Mouse (Mus musculus): Measurements from ENCODE around the gene Tecpr1.

DNA sequence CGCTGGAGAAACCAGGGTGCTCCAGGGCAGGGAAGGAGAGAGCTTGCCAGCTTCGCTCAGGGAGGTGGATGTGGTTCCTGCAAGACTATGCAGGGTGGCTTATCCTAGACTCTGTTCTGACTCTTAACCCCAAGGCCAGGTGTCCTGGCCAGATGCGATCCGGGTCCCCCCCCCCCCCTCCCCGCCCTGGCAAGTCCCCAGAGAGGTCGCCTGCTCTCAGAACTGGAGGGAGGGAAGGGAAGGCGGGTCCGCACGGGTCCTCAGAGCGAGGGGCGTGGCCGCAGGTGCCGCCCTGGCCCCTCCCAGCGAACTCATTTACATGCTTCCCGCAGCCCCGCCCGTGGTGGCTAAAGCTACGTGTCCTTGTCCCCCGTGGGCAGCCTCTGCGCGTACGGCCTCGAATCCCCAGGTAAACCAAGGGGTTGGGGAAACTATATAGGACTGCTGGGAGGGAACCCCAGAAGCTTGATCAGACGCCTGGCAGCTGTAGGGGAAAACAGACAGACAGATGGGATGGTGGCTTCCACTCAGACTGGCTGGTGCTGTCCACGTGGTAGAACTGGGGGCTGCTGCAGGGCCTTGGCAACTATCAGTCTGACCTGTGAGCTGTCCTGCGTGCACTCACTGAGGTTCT, 33.3 kb downstream of the Tecpr1 start, which contains the start of gene Bhlha15:
- TF ChIP-seq POLR2A (IDR thresholded peaks at IDR 0.05; ENCODE audit: control insufficient read depth, low read depth, low read length) (no peak), CTCF (IDR thresholded peaks at IDR 0.05; ENCODE audit: control insufficient read depth, insufficient read depth, insufficient replicate concordance, low read depth, low read length) (no peak)
